Mouse (Mus musculus) small intestine, adult 2 months (tissue): ENCODE results near the gene Paqr9. TPM values are rescaled to one million over a fixed set of nuclear protein-coding genes. Genes with fewer than 3 reads are reported as not detected.

Experiments used
- H3K27ac ChIP-seq: fragments of 200-500 bp; 2 replicates; pipeline ENCODE4 v1.5.1; 2012; ENCODE audit warnings: low read depth, low read length, control low read depth, inconsistent platforms; ENCODE audit not compliant: insufficient read depth
- H3K27me3 ChIP-seq: fragments of 200-500 bp; 2 replicates; pipeline ENCODE4 v1.6.1; 2012; ENCODE audit warnings: mild to moderate bottlenecking, moderate library complexity, low read length, inconsistent platforms; ENCODE audit not compliant: control insufficient read depth, insufficient read depth
- H3K36me3 ChIP-seq: fragments of 200-500 bp; 2 replicates; pipeline ENCODE4 v1.6.1; 2012; ENCODE audit warnings: mild to moderate bottlenecking, low read length, control low read depth, inconsistent platforms; ENCODE audit not compliant: control insufficient read depth, insufficient read depth
- H3K4me1 ChIP-seq: fragments of 200-500 bp; 2 replicates; pipeline ENCODE4 v1.6.1; 2012; ENCODE audit warnings: low read length, inconsistent platforms, mixed read lengths; ENCODE audit not compliant: control insufficient read depth, insufficient read depth, insufficient read length
- H3K4me3 ChIP-seq: fragments of 200-500 bp; 2 replicates; pipeline ENCODE4 v1.5.1; 2012; ENCODE audit warnings: low read depth, mild to moderate bottlenecking, control low read depth, inconsistent platforms, low read length, moderate library complexity
- CTCF ChIP-seq: fragments of 200-500 bp; IDR thresholded peaks from 2 replicates; pipeline ENCODE4 v1.5.1; 2012; ENCODE audit warnings: low read depth, mild to moderate bottlenecking, control low read depth, inconsistent platforms, low read length, moderate library complexity, mixed read lengths; ENCODE audit not compliant: insufficient replicate concordance, insufficient read length; ENCODE audit errors: extremely low read depth
- POLR2A ChIP-seq: fragments of 200-500 bp; IDR thresholded peaks from 2 replicates; pipeline ENCODE4 v1.6.1; 2012; ENCODE audit warnings: low read depth, mild to moderate bottlenecking, control low read depth, inconsistent platforms, low read length, moderate library complexity
- WGBS: fragments of 180-500 bp; shearing (Covaris S2); methylation state at CpG from one replicate; pipeline ENCODE4 v1.1.7; 2018; 5-methylcytosine and 5-hydroxymethylcytosine counted together
- polyA plus RNA-seq: library from polyadenylated mRNA; depleted of rRNA; stranded (reverse); fragments of >200 nt; gene quantifications from 2 replicates; pipeline ENCODE4 v1.2.3, GENCODE M21; 2012

The Paqr9 gene
- polyA plus RNA-seq, 1 experiment: 0.44 TPM

GRCm38 (mm10) chr9:95549626-95550411 is 9.6 kb upstream of the Paqr9 start:
- no peak overlapping the region for H3K4me3 ChIP-seq
- no peak overlapping the region for H3K27ac ChIP-seq
- no peaks in the 10 kb centered on the region for H3K4me1 ChIP-seq
- WGBS: 70% methylated on average over 15 of the region's 15 CpGs
- TF ChIP-seq CTCF (no peak), POLR2A (no peak)
- no peaks in the 10 kb centered on the region for H3K36me3 ChIP-seq
- H3K27me3 ChIP-seq: peaks cover 2% of the 10 kb centered on the region; the same call in 1 of the 2 replicates

- 52% methylated on average over 9 of the region's 9 CpGs for WGBS
- Histone ChIP-seq H3K36me3 (no peaks in the 10 kb centered on the region), H3K4me3 (no peak overlapping the region), H3K4me1 (no peaks in the 10 kb centered on the region), H3K27ac (no peak overlapping the region), H3K27me3 (peaks cover 2% of the 10 kb centered on the region)
- TF ChIP-seq CTCF (no peak), POLR2A (no peak)
Measured at GRCm38 (mm10) chr9:95550856-95551774, 8.3 kb upstream of the Paqr9 start.

- 63% methylated on average over 10 of the region's 10 CpGs for WGBS
- no peak overlapping the region for H3K27ac ChIP-seq
- H3K36me3 ChIP-seq: no peaks in the 10 kb centered on the region
- H3K4me1 ChIP-seq: no peaks in the 10 kb centered on the region
- TF ChIP-seq CTCF: no peak
- no peak for TF ChIP-seq POLR2A
- peaks cover 2% of the 10 kb centered on the region; the same call in 1 of the 2 replicates for H3K27me3 ChIP-seq
- no peak overlapping the region for H3K4me3 ChIP-seq
Measured at GRCm38 (mm10) chr9:95552175-95552705, 7.2 kb upstream of the Paqr9 start.

GRCm38 (mm10) chr9:95554231-95555221 is 4.9 kb upstream of the Paqr9 start:
- peaks cover 17% of the 10 kb centered on the region for H3K27me3 ChIP-seq
- 61% methylated on average over 18 of the region's 18 CpGs for WGBS
- H3K4me1 ChIP-seq: peaks cover 3% of the 10 kb centered on the region
- H3K36me3 ChIP-seq: no peaks in the 10 kb centered on the region
- H3K4me3 ChIP-seq: no peak overlapping the region
- TF ChIP-seq POLR2A (no peak), CTCF (no peak)
- no peak overlapping the region for H3K27ac ChIP-seq

GRCm38 (mm10) chr9:95555233-95555740 is 4.2 kb upstream of the Paqr9 start:
- WGBS: 61% methylated on average over 5 of the region's 5 CpGs
- no peak overlapping the region for H3K4me3 ChIP-seq

GRCm38 (mm10) chr9:95556067-95556512 is 3.4 kb upstream of the Paqr9 start:
- Histone ChIP-seq H3K4me3 (no peak overlapping the region), H3K27ac (no peak overlapping the region), H3K36me3 (no peaks in the 10 kb centered on the region), H3K4me1 (peaks cover 12% of the 10 kb centered on the region), H3K27me3 (peaks cover 31% of the 10 kb centered on the region)
- TF ChIP-seq POLR2A (no peak), CTCF (no peak)
- 86% methylated on average over 4 of the region's 4 CpGs for WGBS

More at GRCm38 (mm10) chr9:95555233-95555740, 4.2 kb upstream of the Paqr9 start:
- peaks cover 9% of the 10 kb centered on the region for H3K4me1 ChIP-seq
- H3K27me3 ChIP-seq: peaks cover 24% of the 10 kb centered on the region
- TF ChIP-seq CTCF: no peak
- no peak for TF ChIP-seq POLR2A
- no peak overlapping the region for H3K27ac ChIP-seq
- no peaks in the 10 kb centered on the region for H3K36me3 ChIP-seq
